Mouse (Mus musculus) cerebellum, postnatal 14 days (tissue): ENCODE results near the gene 1810024B03Rik.
"Not testable (repeated sequence)": the region's sequence is repeated elsewhere in the genome, so short reads cannot be mapped to it uniquely, and the experiment has no call there.

ENCODE experiments used
- DNase-seq, 2 experiments: peaks; one replicate each; pipeline ENCODE4 v3.0.0; 2021; ENCODE audit warnings: mixed read lengths in 2 of 2

1810024B03Rik gene

DNA sequence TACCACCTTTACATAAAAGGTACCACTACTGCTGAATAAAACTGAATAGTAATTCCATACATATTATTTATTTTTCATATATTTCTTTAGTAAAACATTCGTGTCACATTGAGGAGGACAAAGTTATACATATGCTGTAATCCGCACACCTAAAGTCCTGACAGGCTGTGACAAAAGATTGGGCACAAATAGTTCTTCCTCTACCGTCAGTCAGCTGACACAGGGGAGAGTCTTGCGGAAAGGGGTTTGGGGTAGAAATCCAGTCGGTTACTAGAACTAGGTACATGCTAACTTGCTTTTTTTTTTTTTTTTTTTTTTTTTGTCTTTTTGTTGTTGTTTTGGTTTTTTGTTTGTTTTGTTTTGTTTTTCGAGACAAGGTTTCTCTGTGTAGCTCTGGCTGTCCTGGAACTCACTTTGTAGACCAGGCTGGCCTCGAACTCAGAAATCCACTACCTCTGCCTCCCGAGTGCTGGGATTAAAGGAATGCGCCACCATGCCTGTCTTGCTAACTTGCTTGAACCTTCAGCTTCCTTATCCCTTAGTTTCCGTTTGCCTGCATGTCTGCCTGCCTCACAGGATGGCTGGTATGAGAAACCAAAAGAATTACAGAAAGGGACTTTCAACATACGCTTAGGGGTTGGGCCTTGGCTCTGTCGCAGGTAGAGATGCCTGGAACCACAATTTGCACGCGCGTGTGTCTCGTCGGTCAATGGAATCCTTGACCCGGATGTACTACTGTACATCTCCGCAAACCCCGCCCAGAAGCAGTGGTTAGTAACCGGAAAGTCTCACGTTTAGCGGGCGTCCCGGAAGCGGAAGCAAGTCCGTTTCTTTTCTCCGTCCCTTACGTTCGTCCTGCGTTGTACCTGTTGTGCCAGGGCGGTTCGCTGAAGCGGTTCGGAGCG lies at the start of gene 1810024B03Rik, which contains the start of gene Snrnp200:
Gene 1810024B03Rik, minus strand, starts transcription at position 734 of the 905 bp plus-strand sequence.
Gene Snrnp200, plus strand, starts transcription at position 840 of the 905 bp plus-strand sequence.
- DNase-seq = peak; percentile 95 to 96

- no peak for DNase-seq
Measured at GRCm38 (mm10) chr2:127255294-127255693, 47.2 kb upstream of the 1810024B03Rik start.

GRCm38 (mm10) chr2:127254604-127255134 lies 46.6 kb upstream of the 1810024B03Rik start:
- no peak for DNase-seq

GRCm38 (mm10) chr2:127252787-127253186 lies 44.7 kb upstream of the 1810024B03Rik start:
- no peak for DNase-seq

- DNase-seq = peak in 1 of 2 experiments; percentile 15
Measured at GRCm38 (mm10) chr2:127251880-127252527, 43.9 kb upstream of the 1810024B03Rik start.

DNA sequence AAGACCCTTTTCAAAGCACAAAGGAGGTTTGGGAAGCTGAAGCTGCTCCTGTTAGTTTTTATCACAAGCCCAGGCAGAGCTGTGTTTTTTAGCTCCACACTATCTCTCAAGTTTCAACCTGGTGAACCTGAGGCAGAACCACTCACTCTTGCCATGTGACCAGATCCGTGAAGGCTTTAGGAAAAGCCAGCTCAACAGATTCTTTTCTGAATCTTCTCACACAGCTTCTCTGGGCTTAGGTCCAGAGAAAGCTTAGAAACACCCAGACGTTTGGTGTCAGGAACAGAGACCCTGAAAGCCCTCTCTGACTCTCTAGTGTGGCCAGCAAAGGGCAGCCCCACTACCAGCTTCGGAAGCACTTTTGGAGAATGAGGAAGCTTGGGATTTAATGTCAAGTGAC lies 43.4 kb upstream of the 1810024B03Rik start:
- DNase-seq = no peak

DNA sequence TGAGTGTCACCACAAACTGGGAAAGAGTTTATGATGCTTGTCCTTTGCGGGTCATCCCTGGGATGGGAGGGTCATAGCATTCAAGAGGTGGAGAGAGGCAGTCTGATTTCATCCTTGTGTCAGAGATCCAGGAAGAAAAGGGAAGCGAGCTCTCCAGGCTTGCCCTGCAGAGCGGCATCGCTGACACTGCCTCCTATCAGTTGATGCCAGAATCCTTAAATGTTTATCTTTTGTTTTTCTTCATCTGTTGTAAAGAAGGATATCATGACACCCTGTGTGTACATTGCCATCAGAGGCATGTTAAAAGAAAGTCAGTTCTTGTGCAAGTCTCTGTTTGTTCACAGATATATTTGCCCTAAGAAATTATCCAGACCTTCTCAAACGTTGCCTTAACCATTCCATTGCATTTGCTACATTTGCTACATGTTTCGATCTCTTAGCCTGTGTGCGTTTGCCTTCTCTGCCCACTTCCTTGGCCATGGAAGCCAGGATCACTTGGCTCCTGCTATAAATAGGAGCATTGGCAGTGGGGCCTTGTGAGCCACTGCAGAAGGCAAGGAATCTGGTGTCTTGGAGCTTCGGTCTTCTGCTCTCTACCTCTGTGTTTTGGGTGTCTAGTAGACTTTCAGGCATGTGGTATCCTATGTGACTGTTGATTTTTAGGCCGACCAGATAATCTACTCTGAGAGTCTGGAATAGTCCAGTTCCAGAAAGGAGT lies 42.4 kb upstream of the 1810024B03Rik start:
- peak in 1 of 2 experiments; percentile 27 for DNase-seq

GRCm38 (mm10) chr2:127248334-127249004 lies 40.4 kb upstream of the 1810024B03Rik start:
- DNase-seq = peak; percentile 72 to 75

DNA sequence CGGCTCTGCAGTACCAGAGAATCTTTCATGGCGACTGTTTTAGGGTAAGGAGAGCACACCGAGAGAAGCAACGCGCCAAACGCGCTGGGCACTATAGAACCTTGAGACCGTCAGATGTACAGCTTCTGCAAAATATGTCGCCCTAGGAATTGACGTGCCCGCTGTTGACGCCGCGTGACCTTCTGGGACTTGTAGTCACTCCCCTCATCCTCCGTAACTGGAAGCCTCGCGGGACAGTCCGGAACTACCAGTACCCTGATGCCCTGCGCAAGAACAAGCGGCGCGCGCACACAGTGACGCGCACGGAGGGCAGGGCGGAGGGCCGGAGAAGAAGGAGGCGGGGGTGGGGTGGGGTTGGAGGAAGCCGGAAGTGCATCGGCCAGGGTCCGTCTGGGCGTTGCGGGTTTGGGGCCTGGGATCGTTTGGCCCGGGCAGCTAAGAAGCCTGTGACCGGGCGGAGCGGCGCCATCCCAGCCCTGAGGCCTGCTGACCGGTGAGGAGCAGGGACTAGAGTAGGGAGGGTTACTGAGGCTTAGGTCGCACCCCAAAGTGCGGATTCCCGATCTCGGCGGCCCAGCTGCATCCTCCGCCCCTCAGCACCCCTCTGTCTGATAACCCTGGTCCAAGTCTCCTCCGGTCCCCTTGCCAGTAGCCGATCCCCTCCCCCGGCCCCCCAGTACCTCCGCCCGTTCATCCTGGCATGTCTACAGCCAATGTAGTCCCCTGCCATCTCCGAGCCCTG lies 39.7 kb upstream of the 1810024B03Rik start, which contains the start of the genes Ciao1 and Tmem127:
Gene Ciao1, minus strand, starts transcription at position 225 of the 742 bp plus-strand sequence.
Gene Tmem127, plus strand, starts transcription at position 317 of the 742 bp plus-strand sequence.
- peak; percentile 98 for DNase-seq

DNA sequence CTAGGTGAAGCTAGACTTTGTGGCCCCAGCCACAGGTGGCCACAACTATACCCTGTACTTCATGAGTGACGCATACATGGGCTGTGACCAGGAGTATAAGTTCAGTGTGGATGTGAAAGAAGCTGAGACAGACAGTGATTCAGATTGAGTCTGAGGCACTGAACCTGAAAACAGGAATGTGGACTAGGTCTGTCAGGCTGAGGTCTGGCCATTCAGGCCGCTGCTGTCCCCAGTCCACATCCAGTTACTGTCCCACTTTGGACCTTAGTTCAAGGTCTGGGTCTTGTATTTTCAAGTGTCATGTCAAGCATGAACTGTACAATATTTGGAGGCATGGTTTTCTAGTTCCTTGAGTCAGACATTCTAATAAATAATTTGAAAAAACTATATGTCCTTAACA lies 32.0 kb upstream of the 1810024B03Rik start:
- DNase-seq = no peak

DNA sequence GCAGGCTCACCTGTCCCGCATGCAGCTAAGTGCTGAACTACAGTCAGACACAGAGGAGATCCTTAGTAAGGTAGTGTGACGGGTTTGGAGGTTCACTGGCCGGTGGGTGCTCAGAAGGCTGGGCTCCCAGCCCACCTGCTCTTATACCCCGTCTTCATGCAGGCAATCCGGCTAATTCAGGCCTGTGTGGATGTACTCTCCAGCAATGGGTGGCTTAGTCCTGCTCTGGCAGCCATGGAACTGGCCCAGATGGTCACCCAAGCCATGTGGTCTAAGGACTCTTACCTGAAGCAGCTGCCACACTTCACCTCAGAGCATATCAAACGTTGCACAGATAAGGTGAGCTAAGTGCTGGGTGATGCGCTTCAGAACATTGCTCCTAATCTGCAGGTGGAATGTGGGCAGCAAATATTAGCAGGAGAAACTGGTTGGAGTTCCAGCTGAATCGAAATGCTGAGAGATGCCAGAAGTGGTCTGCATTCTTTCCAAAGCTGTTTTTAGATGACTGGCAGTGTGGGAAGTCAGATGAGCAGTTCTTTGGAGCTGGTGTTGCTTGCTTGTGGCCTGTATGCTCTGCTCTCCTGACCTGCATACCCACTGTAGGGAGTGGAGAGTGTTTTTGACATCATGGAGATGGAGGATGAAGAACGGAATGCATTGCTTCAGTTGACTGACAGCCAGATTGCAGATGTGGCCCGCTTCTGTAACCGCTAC lies 30.0 kb upstream of the 1810024B03Rik start:
- DNase-seq = no peak

GRCm38 (mm10) chr2:127225261-127225660 lies 17.2 kb upstream of the 1810024B03Rik start:
- no peak for DNase-seq

DNA sequence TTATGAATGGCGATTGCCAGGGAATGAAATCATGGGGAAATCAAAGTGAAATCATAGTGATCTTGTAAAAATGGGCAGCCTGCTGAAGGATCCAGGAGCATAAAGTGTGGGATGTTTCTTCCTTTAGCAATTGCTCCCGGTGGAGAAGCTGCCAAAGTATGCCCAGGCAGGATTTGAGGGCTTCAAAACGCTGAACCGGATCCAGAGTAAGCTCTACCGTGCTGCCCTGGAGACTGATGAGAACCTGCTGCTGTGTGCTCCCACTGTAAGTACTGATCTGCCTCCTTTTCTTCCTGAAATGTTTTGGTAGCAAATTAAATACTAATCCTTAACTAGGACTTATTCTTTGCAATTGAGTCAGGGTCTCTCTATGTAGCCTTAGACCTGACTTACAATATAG lies 9.7 kb upstream of the 1810024B03Rik start:
- DNase-seq = no peak

GRCm38 (mm10) chr2:127210701-127211100 lies 2.6 kb upstream of the 1810024B03Rik start:
- no peak for DNase-seq

DNA sequence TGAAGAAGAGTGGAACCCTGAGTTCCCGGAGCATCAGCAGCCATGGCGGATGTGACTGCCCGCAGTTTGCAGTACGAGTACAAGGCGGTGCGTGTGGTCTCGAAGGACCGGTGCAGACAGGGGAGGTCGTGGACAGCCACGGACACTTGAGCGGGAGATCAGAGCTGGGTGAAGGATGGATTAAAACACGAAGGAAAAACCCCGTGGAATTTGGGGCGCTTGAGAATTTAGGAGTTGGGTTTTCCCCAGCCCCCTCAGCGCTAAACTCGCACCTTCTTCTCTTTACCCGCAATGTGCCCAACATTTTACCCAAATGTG lies 331 bp upstream of the 1810024B03Rik start:
- no peak for DNase-seq

GRCm38 (mm10) chr2:127206916-127207315 lies 1.2 kb downstream of the 1810024B03Rik start:
- DNase-seq = no peak

GRCm38 (mm10) chr2:127205936-127206335 lies 2.1 kb downstream of the 1810024B03Rik start:
- DNase-seq = not testable (repeated sequence)

DNA sequence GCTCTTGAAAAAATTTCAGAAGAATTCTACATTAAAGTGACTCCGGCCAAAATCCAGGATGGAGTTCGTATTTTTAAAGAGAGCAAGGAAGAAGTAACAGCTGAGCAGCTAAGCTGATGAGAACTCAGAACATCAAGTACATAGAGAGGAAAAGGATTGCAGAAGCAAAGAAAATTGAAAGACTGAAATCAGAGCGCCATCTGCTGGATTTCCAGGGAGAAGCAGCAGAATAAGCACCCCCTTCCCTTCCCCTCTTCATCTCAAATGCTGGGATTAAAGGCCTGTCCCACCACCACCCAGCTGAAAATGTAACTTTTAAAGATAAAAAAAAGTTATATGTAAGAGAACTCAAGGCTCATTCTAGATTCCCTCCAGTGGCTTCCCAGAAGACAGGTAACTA lies 3.1 kb downstream of the 1810024B03Rik start:
- peak; percentile 77 to 81 for DNase-seq

DNA sequence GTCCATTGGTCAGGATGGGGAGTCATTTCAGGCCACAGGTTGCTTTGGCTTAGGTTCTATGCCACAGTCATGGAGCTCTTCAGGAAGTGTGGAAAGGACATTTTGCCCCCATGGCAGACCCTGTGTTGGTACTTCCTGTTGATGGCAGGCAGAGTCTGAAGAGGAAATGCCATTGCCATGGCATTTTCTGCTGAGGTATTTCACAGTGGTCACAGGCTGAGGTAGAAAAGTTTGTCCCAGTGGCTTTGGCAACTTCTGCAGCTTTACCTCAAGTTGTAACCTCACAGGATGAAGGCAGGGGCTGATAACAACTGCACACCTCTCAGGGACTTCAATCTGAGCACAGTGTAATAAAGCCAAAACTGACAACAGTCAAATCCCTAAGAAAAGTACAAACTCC lies 18.5 kb downstream of the 1810024B03Rik start:
- no peak for DNase-seq

GRCm38 (mm10) chr2:127182598-127183381 lies 25.3 kb downstream of the 1810024B03Rik start:
- peak; percentile 84 for DNase-seq
